Mouse (Mus musculus): Measurements from ENCODE around the gene Wdr63.
"Not testable (repeated sequence)": the region's sequence is repeated elsewhere in the genome, so short reads cannot be mapped to it uniquely, and the experiment has no call there.

Gene Wdr63

DNA sequence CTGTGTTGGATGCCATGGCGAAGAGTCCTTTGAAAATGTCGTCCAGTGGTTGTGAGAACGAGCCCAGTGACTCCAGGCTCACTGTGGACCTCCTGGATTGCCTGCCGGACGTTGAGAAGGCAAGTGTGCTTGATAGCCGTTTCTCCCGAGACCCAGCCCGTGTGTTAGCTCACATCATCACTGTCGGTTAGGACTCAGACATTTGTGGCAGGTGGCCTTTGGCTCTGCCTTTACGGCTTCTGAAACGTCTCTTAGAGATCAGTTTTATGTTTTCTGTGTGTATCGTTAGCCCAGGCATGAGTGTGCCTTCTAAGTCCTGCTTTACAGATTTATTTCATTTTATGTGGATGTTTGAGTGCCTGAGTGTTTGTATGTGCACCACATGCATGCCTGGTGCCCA is 93.6 kb downstream of the Wdr63 start:
- no peak for DNase-seq (ENCODE audit: low read depth in 1 of 2, low spot score in 2 of 2)

- DNase-seq (ENCODE audit: low read depth in 1 of 2, low spot score in 2 of 2) = no peak
Measured at GRCm38 (mm10) chr3:146013490-146013889, 94.4 kb downstream of the Wdr63 start.

DNA sequence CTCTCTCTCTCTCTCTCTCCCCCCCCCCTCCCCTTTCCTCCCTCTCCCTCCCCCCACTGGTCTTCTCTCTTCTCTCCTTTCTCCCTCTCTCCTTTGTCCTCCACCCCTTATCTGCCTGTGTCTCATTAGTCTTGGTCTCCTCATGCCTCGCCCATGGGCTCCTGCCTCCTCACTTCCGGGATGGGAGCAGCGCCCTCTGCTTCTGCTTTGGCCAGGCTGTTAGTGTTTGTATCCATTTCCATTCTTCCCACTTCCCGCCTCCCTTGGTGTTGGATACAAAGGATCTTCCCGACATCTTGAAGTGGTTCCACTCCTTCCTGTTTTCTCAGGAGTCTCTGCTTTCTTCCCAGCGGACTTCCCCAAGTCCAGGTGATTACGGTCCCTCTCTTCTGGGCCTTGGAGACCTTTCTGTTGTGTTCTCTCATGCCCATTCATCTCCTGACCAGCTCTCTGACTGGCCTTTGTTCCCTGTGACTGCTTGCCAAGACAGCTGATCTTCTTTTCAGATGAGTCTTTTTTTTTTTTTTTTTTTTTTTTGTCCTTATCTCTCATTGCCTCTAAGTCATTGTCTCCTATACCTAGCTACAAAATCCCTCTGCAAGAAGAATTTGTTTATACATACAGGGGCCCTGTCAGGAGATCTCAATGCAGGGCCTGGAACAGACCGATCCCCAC is 96.2 kb downstream of the Wdr63 start:
- no peak for DNase-seq (ENCODE audit: low read depth in 1 of 2, low spot score in 2 of 2)

- no peak for DNase-seq (ENCODE audit: low read depth in 1 of 2, low spot score in 2 of 2)
Measured at GRCm38 (mm10) chr3:146010751-146011150, 97.2 kb downstream of the Wdr63 start.

- DNase-seq (ENCODE audit: low read depth in 1 of 2, low spot score in 2 of 2) = no peak
Measured at GRCm38 (mm10) chr3:146009859-146010645, 97.9 kb downstream of the Wdr63 start.

- no peak for DNase-seq (ENCODE audit: low read depth in 1 of 2, low spot score in 2 of 2)
Measured at GRCm38 (mm10) chr3:146007872-146008271, 100.1 kb downstream of the Wdr63 start.

DNA sequence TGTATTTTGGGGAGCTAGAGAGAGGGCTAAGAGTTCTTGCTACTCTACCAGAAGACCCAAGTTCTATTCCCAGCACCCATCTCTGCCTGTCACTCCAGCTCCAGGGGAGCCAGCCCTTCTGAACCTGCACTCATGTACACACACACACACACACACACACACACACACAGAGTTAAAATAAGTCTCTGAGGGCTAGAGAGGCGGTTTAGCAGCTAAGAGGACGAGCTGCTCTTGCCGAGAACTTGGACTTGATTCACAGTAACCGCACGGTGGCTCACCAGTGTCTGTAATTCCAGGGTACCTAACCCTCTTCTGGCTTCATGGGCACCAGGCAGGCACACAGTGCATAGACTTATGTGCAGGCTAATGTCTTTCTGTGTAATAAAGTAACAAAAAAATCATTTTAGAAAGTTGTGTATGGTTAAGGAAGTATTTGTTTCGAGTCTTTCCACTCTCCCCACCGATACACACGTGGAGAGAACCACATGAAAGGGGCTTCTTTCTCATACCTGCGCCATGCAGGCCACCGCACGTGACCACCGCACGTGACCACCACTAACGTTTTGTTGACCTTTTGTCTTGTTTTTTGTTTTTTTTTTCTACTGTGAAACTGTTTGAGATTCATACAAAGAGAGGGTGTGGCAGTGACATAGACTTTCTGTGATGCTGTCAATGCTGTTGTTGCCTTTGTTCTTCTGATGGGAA is 103.4 kb downstream of the Wdr63 start:
- no peak for DNase-seq (ENCODE audit: low read depth in 1 of 2, low spot score in 2 of 2)

DNA sequence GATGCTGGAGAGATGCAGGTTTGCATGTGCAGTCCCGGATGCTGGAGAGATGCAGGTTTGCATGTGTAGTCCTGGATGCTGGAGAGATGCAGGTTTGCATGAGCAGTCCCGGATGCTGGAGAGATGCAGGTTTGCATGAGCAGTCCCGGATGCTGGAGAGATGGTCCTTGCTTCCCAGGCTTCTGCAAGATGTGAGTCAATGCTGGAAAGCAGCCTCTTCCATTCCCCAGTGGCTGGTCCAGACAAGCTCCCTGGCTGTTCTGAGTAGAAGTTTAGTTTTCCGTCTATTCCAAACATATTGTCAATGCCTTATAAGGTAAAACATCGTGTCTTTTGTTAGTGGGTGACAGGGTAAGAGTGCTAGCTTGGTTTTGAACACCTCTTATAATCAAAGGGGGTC is 111.4 kb downstream of the Wdr63 start:
- DNase-seq (ENCODE audit: low read depth in 1 of 2, low spot score in 2 of 2) = not testable (repeated sequence)

GRCm38 (mm10) chr3:145995489-145995888 is 112.4 kb downstream of the Wdr63 start:
- DNase-seq (ENCODE audit: low read depth in 1 of 2, low spot score in 2 of 2) = no peak

GRCm38 (mm10) chr3:145993481-145994201 is 114.3 kb downstream of the Wdr63 start:
- DNase-seq (ENCODE audit: low read depth in 1 of 2, low spot score in 2 of 2) = no peak

- no peak for DNase-seq (ENCODE audit: low read depth in 1 of 2, low spot score in 2 of 2)
Measured at GRCm38 (mm10) chr3:145992796-145993195, 115.1 kb downstream of the Wdr63 start.

DNA sequence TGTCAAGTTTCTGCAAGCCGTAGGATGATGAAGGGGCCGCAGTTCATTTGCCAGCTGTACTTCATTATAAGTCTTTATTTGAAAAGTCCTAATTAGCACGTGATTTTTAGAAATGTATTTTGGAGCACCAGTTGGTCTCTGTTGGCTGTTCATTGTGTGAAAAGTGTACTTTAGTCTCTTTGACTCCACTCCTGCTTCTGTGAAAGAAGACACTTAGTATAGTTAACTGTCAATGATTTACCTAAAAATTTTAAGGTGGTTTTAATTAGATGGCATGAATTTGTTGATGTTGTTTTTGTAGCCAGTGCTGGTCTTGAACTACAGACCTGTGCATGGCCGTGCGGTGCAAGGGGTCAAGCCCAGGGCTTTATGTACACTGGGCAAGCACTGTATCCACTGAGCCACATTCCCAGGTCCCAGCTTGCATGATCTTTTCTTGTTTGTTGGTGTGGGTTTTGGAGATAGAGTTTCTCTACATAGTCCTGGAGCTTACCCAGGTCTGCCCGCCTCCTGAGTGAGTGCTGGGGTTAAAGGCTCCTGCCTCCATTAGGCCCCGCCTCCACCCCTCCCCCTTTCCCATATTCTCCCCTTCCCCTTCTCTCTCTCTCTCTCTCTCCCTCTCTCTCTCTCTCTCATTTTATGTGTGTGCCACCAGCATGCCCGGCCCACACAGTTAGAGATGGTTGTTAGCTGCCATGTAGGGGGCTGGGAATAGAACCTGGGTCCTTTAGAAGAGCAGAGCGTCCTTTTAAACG is 115.8 kb downstream of the Wdr63 start:
- no peak for DNase-seq (ENCODE audit: low read depth in 1 of 2, low spot score in 2 of 2)

DNA sequence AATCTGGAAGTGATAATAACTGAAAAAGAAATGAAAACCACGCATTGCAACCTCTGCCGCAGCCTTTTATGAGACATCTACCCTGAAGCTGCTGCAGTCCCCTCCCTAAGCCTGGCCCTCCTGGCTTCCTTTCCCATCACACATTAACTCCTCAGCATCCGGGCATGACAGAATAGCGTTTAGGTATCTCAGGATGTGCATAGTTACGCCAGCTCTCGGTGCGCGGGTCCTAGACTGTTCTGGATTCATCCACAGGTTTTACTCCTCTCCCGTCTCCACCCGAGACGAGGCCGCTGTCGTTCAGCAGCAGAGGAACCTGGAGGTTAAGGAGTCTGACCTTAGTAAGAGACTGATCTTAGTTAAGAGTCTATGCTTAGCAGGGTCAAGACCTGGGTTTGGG is 116.8 kb downstream of the Wdr63 start:
- DNase-seq (ENCODE audit: low read depth in 1 of 2, low spot score in 2 of 2) = no peak

Data from monocyte, adult 2 months (primary cell).